Mouse (Mus musculus) thymus, postnatal 0 days (tissue): ENCODE measurements at regions not wholly inside any gene's neighbourhood (a gene's known extent, or its start where the extent isn't known, plus 50 kb on each side); places are given as distances from the start of the nearest gene placed in this dataset.
"Not testable (repeated sequence)": the region's sequence is repeated elsewhere in the genome, so short reads cannot be mapped to it uniquely, and the experiment has no call there.

Experiments
- DNase-seq: peaks from one replicate; pipeline ENCODE4 v3.0.0-alpha.2; 2015; ENCODE audit warnings: low spot score

DNA sequence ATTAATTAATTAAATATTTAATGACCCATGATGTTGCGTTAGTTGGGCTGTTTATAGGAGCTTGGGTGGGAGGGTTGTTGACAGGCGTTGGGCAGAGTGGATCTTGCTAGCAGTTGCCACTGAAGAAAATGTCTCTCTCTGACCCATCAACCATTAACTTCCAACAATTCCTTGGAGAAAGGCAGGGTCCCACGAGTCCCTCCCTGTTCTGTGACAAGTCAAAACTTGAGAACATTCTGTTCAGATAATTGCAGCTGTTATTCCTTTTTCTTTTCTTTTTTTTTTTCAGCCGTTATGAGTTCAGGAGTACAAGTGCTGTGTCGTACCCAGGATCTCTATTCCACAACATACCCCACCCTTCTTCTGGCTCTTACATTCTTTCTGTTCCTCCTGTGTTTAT lies 59.8 kb upstream of the Tnfrsf21 start:
- DNase-seq = no peak

DNA sequence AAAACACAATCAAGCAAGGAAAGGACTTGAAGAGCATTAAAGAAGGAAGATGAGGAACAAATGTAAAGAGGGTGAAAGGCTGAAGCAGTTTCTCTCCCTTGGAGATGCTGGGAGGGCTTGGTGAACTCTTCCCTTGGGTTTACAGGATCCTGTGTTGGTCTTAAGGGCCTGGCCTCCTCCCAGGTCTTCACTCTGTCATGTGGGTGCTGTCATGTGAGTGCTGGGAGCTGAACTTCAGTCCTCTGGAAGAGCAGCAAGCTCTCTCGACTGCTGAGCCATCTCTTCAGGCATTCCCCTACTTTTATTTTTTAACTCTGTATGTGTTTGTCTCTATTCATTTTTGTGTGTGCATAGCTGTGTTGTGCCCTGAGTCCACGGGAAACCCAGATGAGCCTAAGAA lies 61.6 kb upstream of the Tnfrsf21 start:
- no peak for DNase-seq

DNA sequence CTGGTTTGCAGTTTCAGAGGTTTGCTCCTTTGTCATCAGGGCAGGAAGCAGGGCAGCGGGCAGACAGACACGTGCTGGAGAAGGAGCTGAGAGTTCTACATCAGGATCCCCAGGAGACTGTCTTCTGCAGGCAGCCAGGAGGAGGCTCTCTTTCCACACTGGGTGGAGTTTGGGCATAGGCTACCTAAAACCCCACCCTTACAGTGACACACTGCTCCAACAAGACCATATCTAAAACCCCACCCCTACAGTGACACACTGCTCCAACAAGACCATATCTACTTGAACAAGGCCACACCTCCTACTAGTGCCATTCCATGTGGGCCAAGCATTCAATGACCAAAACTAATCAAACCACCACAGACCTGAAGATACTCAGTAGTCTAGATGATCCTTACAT lies 68.0 kb upstream of the Cd2ap start:
- no peak for DNase-seq

DNA sequence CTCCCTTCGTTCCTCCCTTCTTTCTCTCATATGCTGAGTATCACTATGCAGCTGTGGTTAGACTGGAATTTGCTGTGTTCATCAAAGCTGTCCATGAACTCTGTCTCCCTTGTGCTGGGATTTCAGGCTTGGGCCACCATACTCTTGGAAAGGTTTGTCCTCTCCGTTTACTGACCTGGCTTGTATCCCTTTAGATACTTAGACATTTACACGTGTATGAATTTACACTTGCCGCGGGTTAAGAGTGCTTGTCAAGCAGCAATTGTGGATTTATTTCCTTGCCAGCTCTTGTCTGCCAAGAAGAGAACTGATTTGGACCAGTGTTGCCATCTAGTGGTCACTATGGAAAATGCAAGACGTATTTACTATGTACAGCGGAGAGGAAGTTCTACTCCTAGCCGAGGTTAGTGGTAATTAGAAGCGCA lies 66.8 kb upstream of the Cd2ap start:
- peak; percentile 86 for DNase-seq

DNA sequence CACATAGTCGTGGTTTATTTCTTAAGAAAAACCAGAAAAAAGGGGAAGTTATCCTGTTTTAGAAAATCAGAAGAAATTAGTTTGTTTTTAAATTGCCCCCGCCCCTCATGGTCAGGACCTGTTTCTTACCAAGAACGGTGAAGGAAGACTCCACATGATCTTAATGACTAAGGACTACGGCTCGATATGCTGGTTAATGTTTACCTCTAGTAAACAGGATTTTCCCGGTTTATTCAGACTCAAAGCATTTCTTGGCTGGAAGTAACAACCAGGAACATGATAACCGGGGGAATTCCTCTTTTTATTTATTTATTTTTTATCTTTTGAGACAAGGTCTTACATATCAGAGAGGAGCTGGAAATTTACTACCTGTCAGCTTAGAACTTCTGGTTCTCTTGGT lies 63.0 kb upstream of the Cd2ap start:
- no peak for DNase-seq

DNA sequence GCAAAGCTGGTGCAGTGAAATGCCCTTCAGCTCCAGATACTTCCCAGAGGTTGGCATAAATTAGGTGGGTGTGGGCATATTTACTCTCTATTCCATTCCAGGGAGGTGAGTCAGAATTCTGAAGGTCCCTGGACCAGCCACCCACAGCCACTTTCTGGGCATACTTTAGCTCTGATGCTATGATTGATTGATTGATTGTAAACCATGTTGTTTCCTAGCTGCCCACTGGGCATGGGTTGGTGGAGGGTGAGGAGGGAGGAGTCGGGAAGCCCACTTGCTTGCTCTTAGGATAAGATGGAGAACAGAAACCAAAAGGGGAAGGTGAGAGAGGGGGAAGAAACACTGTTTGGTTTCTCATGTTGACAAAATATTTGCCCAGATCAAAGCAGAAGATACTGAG lies 62.1 kb upstream of the Cd2ap start:
- DNase-seq = no peak

DNA sequence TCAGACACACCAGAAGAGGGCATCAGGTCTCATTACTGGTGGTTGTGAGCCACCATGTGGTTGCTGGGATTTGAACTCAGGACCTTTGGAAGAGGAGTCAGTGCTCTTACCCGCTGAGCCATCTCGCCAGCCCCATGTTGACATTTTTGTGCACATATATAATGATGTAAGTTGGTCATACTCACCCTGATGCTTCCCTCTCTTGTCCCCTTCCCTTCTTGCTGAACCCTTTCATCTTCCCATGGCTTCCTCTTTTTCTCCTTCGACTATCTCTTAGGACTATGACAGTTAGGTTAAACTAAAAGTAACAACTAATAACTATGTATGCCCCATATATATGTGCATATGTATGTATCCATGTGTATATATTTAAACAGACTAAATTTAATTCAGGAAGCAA lies 61.0 kb upstream of the Cd2ap start:
- DNase-seq = not testable (repeated sequence)

DNA sequence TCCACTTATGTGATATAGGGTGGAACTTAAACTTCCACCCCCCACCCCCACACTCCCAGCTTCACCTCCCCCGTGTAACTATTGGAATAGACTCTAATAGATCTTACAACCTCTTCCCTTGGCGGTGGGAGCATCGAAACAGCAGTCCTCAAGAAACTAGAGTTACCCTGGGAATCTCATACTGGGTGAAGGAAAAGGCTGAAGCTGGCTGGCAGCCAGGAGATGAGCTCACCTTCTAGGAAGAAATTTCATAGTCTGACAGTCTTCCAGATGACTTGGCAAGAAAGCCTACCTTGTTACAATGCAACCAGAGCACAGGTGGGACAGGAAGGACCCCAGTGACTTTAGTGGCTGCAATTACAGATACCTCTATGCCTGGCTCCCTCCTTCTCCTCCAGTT lies 57.6 kb upstream of the Cd2ap start:
- no peak for DNase-seq

DNA sequence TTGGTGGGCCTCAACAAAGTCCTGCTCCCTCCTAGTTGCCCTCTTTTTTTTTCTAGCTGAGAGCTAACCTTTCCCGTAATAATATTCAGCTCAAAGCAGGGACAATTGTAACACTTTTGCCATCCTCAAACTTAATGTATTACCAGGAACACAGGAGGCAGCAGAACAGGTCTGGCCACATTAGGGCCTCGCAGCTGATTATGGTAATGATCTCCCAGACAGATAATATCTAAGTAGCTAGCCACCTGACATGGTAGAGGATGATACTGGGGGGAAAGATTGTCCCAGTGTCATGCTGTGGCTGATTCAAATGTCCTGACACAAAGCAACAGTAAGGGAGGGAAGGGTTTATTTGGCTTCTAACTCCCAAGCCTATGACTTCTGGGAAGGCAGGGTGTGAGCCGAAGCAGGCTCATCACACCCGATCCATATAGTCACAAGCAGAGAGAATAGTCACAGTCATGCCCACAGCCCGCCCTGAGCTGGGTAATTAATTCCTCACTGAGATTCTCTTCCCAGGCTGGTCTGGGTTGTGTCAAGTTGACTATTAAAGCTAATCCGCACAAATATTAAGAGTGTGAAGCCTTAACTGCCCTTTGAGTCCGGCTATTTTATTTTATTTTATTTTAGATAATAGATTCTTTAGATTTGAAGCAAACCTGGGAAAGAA lies 57.0 kb upstream of the Cd2ap start:
- DNase-seq = no peak

DNA sequence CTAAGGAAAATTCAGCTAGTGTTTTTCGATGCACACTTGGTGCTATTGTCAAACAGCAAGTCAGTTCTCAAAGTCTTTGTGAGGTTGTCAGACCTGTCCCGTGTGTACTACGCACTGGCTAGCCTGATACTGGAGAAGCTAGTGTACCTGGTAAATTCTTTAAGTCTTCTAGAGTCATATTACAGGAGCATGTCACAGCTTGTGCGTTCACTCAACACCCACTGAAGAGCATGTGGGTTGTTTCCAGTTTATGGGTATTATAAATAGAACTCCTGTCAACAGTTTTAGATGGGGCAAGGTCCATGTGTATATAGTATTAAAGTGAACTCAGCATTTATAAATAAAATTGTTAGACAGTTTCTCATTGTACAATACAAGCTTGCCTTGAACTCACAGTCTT lies 50.9 kb upstream of the Cd2ap start:
- no peak for DNase-seq
